Mouse (Mus musculus) thymus, adult 2 months (tissue): ENCODE data around the gene Kifc3. TPM values are rescaled to one million over a fixed set of nuclear protein-coding genes. Genes with fewer than 3 reads are reported as not detected.

Experiments used
- DNase-seq: peaks from one replicate; pipeline ENCODE4 v3.0.0; 2021
- H3K27ac ChIP-seq: fragments of 200-500 bp; 2 replicates; pipeline ENCODE4 v1.5.1; 2012; ENCODE audit warnings: low read length, control low read depth; ENCODE audit not compliant: control insufficient read depth, insufficient read depth
- H3K27me3 ChIP-seq: fragments of 200-500 bp; 2 replicates; pipeline ENCODE4 v1.6.1; 2012; ENCODE audit warnings: mild to moderate bottlenecking, low read length, moderate library complexity, mixed read lengths; ENCODE audit not compliant: control insufficient read depth, insufficient read depth
- H3K36me3 ChIP-seq: fragments of 200-500 bp; 2 replicates; pipeline ENCODE4 v1.6.1; 2012; ENCODE audit warnings: mild to moderate bottlenecking, low read length, moderate library complexity; ENCODE audit not compliant: control insufficient read depth, insufficient read depth
- H3K4me1 ChIP-seq: fragments of 200-500 bp; replicated peaks from 2 replicates; pipeline ENCODE4 v1.6.1; 2012; ENCODE audit warnings: low read length; ENCODE audit not compliant: control insufficient read depth, insufficient read depth
- H3K4me3 ChIP-seq: fragments of 200-500 bp; 2 replicates; pipeline ENCODE4 v1.5.1; 2012; ENCODE audit warnings: mild to moderate bottlenecking, low read length, control low read depth, moderate library complexity; ENCODE audit not compliant: control insufficient read depth, insufficient read depth
- CTCF ChIP-seq: fragments of 200-500 bp; IDR thresholded peaks from 2 replicates; pipeline ENCODE4 v1.5.1; 2012; ENCODE audit warnings: mild to moderate bottlenecking, control low read depth, low read length, moderate library complexity, borderline replicate concordance; ENCODE audit not compliant: control insufficient read depth, poor library complexity, insufficient read depth; ENCODE audit errors: extremely low read depth
- POLR2A ChIP-seq: fragments of 200-500 bp; IDR thresholded peaks from 2 replicates; pipeline ENCODE4 v1.6.1; 2012; ENCODE audit warnings: mild to moderate bottlenecking, low read length, control low read depth, moderate library complexity; ENCODE audit not compliant: control insufficient read depth, poor library complexity, insufficient read depth; ENCODE audit errors: extremely low read depth
- WGBS: fragments of 180-500 bp; shearing (Covaris S2); methylation state at CpG from one replicate; pipeline ENCODE4 v1.1.7; 2018; 5-methylcytosine and 5-hydroxymethylcytosine counted together
- polyA plus RNA-seq: library from polyadenylated mRNA; depleted of rRNA; stranded (reverse); fragments of >200 nt; gene quantifications from 2 replicates; pipeline ENCODE4 v1.2.3, GENCODE M21; 2012

Kifc3 gene
- polyA plus RNA-seq, 1 experiment = 19.1 TPM

- no peak overlapping the region for H3K4me3 ChIP-seq
- no peak overlapping the region for H3K27ac ChIP-seq
- WGBS = 97% methylated on average over 2 of the region's 2 CpGs
- H3K36me3 ChIP-seq = no peaks in the 10 kb centered on the region
- no peaks in the 10 kb centered on the region for H3K27me3 ChIP-seq
- TF ChIP-seq CTCF = no peak
- TF ChIP-seq POLR2A = no peak
- DNase-seq = no peak
- no peaks in the 10 kb centered on the region for H3K4me1 ChIP-seq
Measured at GRCm38 (mm10) chr8:95134186-95134585, 68.4 kb downstream of the Kifc3 start.

- no peaks in the 10 kb centered on the region for H3K27me3 ChIP-seq
- H3K4me3 ChIP-seq = no peak overlapping the region
- H3K27ac ChIP-seq = no peak overlapping the region
- DNase-seq = no peak
- TF ChIP-seq CTCF (no peak), POLR2A (no peak)
- H3K36me3 ChIP-seq = no peaks in the 10 kb centered on the region
- WGBS = 71% methylated on average over 5 of the region's 5 CpGs
- no peaks in the 10 kb centered on the region for H3K4me1 ChIP-seq
Measured at GRCm38 (mm10) chr8:95131983-95132382, 70.6 kb downstream of the Kifc3 start.

GRCm38 (mm10) chr8:95130966-95131537 lies 71.6 kb downstream of the Kifc3 start:
- WGBS = 91% methylated on average over 15 of the region's 15 CpGs
- Histone ChIP-seq H3K4me3 (no peak overlapping the region), H3K27me3 (no peaks in the 10 kb centered on the region), H3K27ac (no peak overlapping the region), H3K36me3 (no peaks in the 10 kb centered on the region), H3K4me1 (no peaks in the 10 kb centered on the region)
- TF ChIP-seq POLR2A = no peak
- TF ChIP-seq CTCF = no peak
- DNase-seq = no peak

GRCm38 (mm10) chr8:95128750-95129260 lies 73.8 kb downstream of the Kifc3 start:
- 96% methylated on average over 11 of the region's 11 CpGs for WGBS
- no peak for DNase-seq
- no peak overlapping the region for H3K27ac ChIP-seq
- H3K36me3 ChIP-seq = no peaks in the 10 kb centered on the region
- no peak overlapping the region for H3K4me3 ChIP-seq
- H3K4me1 ChIP-seq = no peaks in the 10 kb centered on the region
- TF ChIP-seq CTCF = no peak
- no peak for TF ChIP-seq POLR2A
- H3K27me3 ChIP-seq = no peaks in the 10 kb centered on the region

- Histone ChIP-seq H3K27ac (no peak overlapping the region), H3K4me3 (no peak overlapping the region), H3K36me3 (no peaks in the 10 kb centered on the region), H3K4me1 (no peaks in the 10 kb centered on the region), H3K27me3 (no peaks in the 10 kb centered on the region)
- TF ChIP-seq POLR2A (no peak), CTCF (no peak)
- no peak for DNase-seq
- WGBS = 84% methylated on average over 9 of the region's 9 CpGs
Measured at GRCm38 (mm10) chr8:95127658-95128057, 75.0 kb downstream of the Kifc3 start.

GRCm38 (mm10) chr8:95126497-95126896 lies 76.1 kb downstream of the Kifc3 start:
- H3K27ac ChIP-seq = no peak overlapping the region
- DNase-seq = no peak
- no peak overlapping the region for H3K4me3 ChIP-seq
- 95% methylated on average over 11 of the region's 11 CpGs for WGBS
- TF ChIP-seq CTCF (no peak), POLR2A (no peak)
- no peaks in the 10 kb centered on the region for H3K27me3 ChIP-seq
- H3K4me1 ChIP-seq = no peaks in the 10 kb centered on the region
- no peaks in the 10 kb centered on the region for H3K36me3 ChIP-seq

- H3K27me3 ChIP-seq = no peaks in the 10 kb centered on the region
- TF ChIP-seq POLR2A (no peak), CTCF (no peak)
- 93% methylated on average over 5 of the region's 5 CpGs for WGBS
Measured at GRCm38 (mm10) chr8:95123455-95123854, 79.2 kb downstream of the Kifc3 start.

More at GRCm38 (mm10) chr8:95123455-95123854, 79.2 kb downstream of the Kifc3 start:
- no peak overlapping the region for H3K27ac ChIP-seq
- no peak for DNase-seq
- no peaks in the 10 kb centered on the region for H3K4me1 ChIP-seq
- no peak overlapping the region for H3K4me3 ChIP-seq
- H3K36me3 ChIP-seq = no peaks in the 10 kb centered on the region
